Mouse (Mus musculus): ENCODE data around the gene Dek. TPM values are rescaled to one million over a fixed set of nuclear protein-coding genes. Genes with fewer than 3 reads are reported as not detected.

Gene Dek
- polyA plus RNA-seq, 2 experiments, result 126 to 232 TPM

- ATAC-seq (ENCODE audit: low FRiP score, low read depth) (no peak), DNase-seq (ENCODE audit: low spot score) (no peak)
- TF ChIP-seq POLR2A (IDR thresholded peaks at IDR 0.05; ENCODE audit: borderline replicate concordance, extremely low read depth, insufficient read depth, insufficient read length), result no peak
- H3K9ac ChIP-seq (ENCODE audit: low read depth, low read length, severe bottlenecking), result no peak overlapping the region
- 87% methylated on average over 10 of the region's 10 CpGs for WGBS
- H3K27ac ChIP-seq (replicated peaks; ENCODE audit: low read depth, low read length), result no peak overlapping the region
- 0 out of 2 replicates have a peak, but pooled peaks cover 7% of the 10 kb centered on the region for H3K4me1 ChIP-seq (ENCODE audit: control insufficient read depth, insufficient read depth, low read length)
- no peaks in the 10 kb centered on the region for H3K9me3 ChIP-seq (ENCODE audit: control insufficient read depth, low read length)
- no peak overlapping the region for H3K4me3 ChIP-seq (replicated peaks; ENCODE audit: low read length)
- H3K36me3 ChIP-seq (ENCODE audit: control insufficient read depth, insufficient read depth, low read length), result no peaks in the 10 kb centered on the region
- H3K27me3 ChIP-seq (ENCODE audit: control insufficient read depth, insufficient read depth, low read length), result no peaks in the 10 kb centered on the region
- no peak overlapping the region for H3K4me2 ChIP-seq (replicated peaks; ENCODE audit: low read depth, low read length, severe bottlenecking)
Measured at GRCm38 (mm10) chr13:47149993-47150392, 44.0 kb upstream of the Dek start.

- DNase-seq (ENCODE audit: low spot score) (no peak), ATAC-seq (ENCODE audit: low FRiP score, low read depth) (no peak)
- no peak overlapping the region for H3K27ac ChIP-seq (replicated peaks; ENCODE audit: low read depth, low read length)
- H3K27me3 ChIP-seq (ENCODE audit: control insufficient read depth, insufficient read depth, low read length), result no peaks in the 10 kb centered on the region
- H3K9me3 ChIP-seq (ENCODE audit: control insufficient read depth, low read length), result no peaks in the 10 kb centered on the region
- no peak overlapping the region for H3K4me2 ChIP-seq (replicated peaks; ENCODE audit: low read depth, low read length, severe bottlenecking)
- H3K9ac ChIP-seq (ENCODE audit: low read depth, low read length, severe bottlenecking), result no peak overlapping the region
- H3K4me3 ChIP-seq (replicated peaks; ENCODE audit: low read length), result no peak overlapping the region
- 62% methylated on average over 11 of the region's 11 CpGs for WGBS
- no peak for TF ChIP-seq POLR2A (IDR thresholded peaks at IDR 0.05; ENCODE audit: borderline replicate concordance, extremely low read depth, insufficient read depth, insufficient read length)
- H3K36me3 ChIP-seq (ENCODE audit: control insufficient read depth, insufficient read depth, low read length), result no peaks in the 10 kb centered on the region
- 0 out of 2 replicates have a peak, but pooled peaks cover 7% of the 10 kb centered on the region for H3K4me1 ChIP-seq (ENCODE audit: control insufficient read depth, insufficient read depth, low read length)
Measured at GRCm38 (mm10) chr13:47148573-47148972, 42.6 kb upstream of the Dek start.

- 0 out of 2 replicates have a peak, but pooled peaks cover 7% of the 10 kb centered on the region for H3K4me1 ChIP-seq (ENCODE audit: control insufficient read depth, insufficient read depth, low read length)
- H3K27ac ChIP-seq (replicated peaks; ENCODE audit: low read depth, low read length), result peak overlapping the region; percentile 11
- no peak overlapping the region for H3K9ac ChIP-seq (ENCODE audit: low read depth, low read length, severe bottlenecking)
- H3K9me3 ChIP-seq (ENCODE audit: control insufficient read depth, low read length), result no peaks in the 10 kb centered on the region
- ATAC-seq (ENCODE audit: low FRiP score, low read depth), result no peak
- no peaks in the 10 kb centered on the region for H3K27me3 ChIP-seq (ENCODE audit: control insufficient read depth, insufficient read depth, low read length)
- no peak for DNase-seq (ENCODE audit: low spot score)
- H3K4me2 ChIP-seq (replicated peaks; ENCODE audit: low read depth, low read length, severe bottlenecking), result no peak overlapping the region
- H3K36me3 ChIP-seq (ENCODE audit: control insufficient read depth, insufficient read depth, low read length), result no peaks in the 10 kb centered on the region
- no peak overlapping the region for H3K4me3 ChIP-seq (replicated peaks; ENCODE audit: low read length)
- TF ChIP-seq POLR2A (IDR thresholded peaks at IDR 0.05; ENCODE audit: borderline replicate concordance, extremely low read depth, insufficient read depth, insufficient read length), result no peak
- WGBS, result 48% methylated on average over 7 of the region's 7 CpGs
Measured at GRCm38 (mm10) chr13:47146388-47146787, 40.4 kb upstream of the Dek start.

DNA sequence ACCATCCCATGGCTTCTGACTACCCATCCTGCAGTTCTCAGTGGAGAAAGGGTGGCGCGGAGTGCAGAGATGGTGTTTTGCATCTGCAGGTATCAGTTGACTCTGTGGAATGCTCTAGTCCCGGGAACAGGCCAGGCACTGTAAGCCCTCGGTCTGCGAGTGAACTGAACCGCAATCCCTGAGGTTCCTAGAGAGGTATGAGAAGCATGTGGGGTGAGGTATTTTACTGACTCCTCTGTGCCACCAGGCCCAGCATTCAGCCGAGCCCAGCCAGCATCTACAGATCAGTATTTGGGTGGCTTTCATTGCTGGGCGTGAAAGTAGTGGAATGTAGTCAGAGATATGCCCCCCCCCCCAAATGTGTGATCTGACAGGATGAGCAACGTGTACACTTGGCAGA is 39.9 kb upstream of the Dek start:
- Histone ChIP-seq H3K9me3 (ENCODE audit: control insufficient read depth, low read length) (no peaks in the 10 kb centered on the region), H3K36me3 (ENCODE audit: control insufficient read depth, insufficient read depth, low read length) (no peaks in the 10 kb centered on the region), H3K27me3 (ENCODE audit: control insufficient read depth, insufficient read depth, low read length) (no peaks in the 10 kb centered on the region), H3K9ac (ENCODE audit: low read depth, low read length, severe bottlenecking) (no peak overlapping the region), H3K4me3 (replicated peaks; ENCODE audit: low read length) (no peak overlapping the region), H3K4me2 (replicated peaks; ENCODE audit: low read depth, low read length, severe bottlenecking) (no peak overlapping the region; the same call in 1 of the 2 replicates), H3K27ac (replicated peaks; ENCODE audit: low read depth, low read length) (peak overlapping the region; percentile 11; the same call in 1 of the 2 replicates), H3K4me1 (ENCODE audit: control insufficient read depth, insufficient read depth, low read length) (0 out of 2 replicates have a peak, but pooled peaks cover 7% of the 10 kb centered on the region)
- ATAC-seq (ENCODE audit: low FRiP score, low read depth) (peak; percentile 63), DNase-seq (ENCODE audit: low spot score) (peak; percentile 29)
- WGBS, result 33% methylated on average over 9 of the region's 9 CpGs
- no peak for TF ChIP-seq POLR2A (IDR thresholded peaks at IDR 0.05; ENCODE audit: borderline replicate concordance, extremely low read depth, insufficient read depth, insufficient read length)

DNA sequence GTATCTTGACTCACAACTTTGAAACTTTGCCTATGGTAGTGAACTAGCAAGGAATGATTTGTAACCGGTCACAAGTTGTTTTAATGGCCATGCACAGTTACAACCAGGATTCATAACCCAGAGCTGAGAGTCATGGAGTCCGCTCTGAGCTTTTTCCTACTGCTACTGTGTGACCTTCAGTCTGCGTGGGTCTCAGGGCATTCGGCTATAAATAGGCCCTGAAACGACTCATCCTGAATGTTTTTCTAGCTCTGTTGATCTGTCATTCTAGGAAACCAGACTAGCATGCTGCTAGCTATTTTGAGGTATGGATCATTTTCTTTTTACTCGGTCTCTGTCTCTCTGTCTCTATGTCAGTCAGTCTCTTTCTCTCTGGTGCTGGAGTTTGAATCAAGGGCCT is 36.8 kb upstream of the Dek start:
- Histone ChIP-seq H3K4me3 (replicated peaks; ENCODE audit: low read length) (no peak overlapping the region), H3K27ac (replicated peaks; ENCODE audit: low read depth, low read length) (no peak overlapping the region), H3K27me3 (ENCODE audit: control insufficient read depth, insufficient read depth, low read length) (no peaks in the 10 kb centered on the region), H3K9ac (ENCODE audit: low read depth, low read length, severe bottlenecking) (no peak overlapping the region), H3K4me1 (ENCODE audit: control insufficient read depth, insufficient read depth, low read length) (0 out of 2 replicates have a peak, but pooled peaks cover 7% of the 10 kb centered on the region), H3K36me3 (ENCODE audit: control insufficient read depth, insufficient read depth, low read length) (no peaks in the 10 kb centered on the region), H3K4me2 (replicated peaks; ENCODE audit: low read depth, low read length, severe bottlenecking) (no peak overlapping the region), H3K9me3 (ENCODE audit: control insufficient read depth, low read length) (peaks cover 7% of the 10 kb centered on the region; the same call in 1 of the 2 replicates)
- no peak for TF ChIP-seq POLR2A (IDR thresholded peaks at IDR 0.05; ENCODE audit: borderline replicate concordance, extremely low read depth, insufficient read depth, insufficient read length)
- WGBS, result 72% methylated on average over 6 of the region's 6 CpGs
- ATAC-seq (ENCODE audit: low FRiP score, low read depth), result no peak
- DNase-seq (ENCODE audit: low spot score), result no peak
